Mouse (Mus musculus) heart, embryonic 15.5 days (tissue): Measurements from ENCODE around the gene Brca2. TPM values are rescaled to one million over a fixed set of nuclear protein-coding genes. Genes with fewer than 3 reads are reported as not detected.

ENCODE experiments used
- ATAC-seq: fragments of 200-750 bp; cut with Nextera tagmentation; replicated peaks from 2 replicates; pipeline ENCODE4 v1.8.0; 2017; ENCODE audit warnings: low read depth, moderate TSS enrichment; ENCODE audit not compliant: insufficient number of reproducible peaks, insufficient read depth, low FRiP score
- H3K27ac ChIP-seq: fragments of 300-500 bp; sonication (generic); 2 replicates; pipeline ENCODE4 v1.5.1; 2015; ENCODE audit warnings: mild to moderate bottlenecking, inconsistent platforms
- H3K27me3 ChIP-seq: fragments of 300-500 bp; sonication (generic); 2 replicates; pipeline ENCODE4 v1.6.1; 2015; ENCODE audit warnings: inconsistent platforms
- H3K36me3 ChIP-seq: fragments of 300-500 bp; sonication (generic); 2 replicates; pipeline ENCODE4 v1.6.1; 2015; ENCODE audit warnings: mild to moderate bottlenecking, inconsistent platforms
- H3K4me1 ChIP-seq: fragments of 300-500 bp; sonication (generic); replicated peaks from 2 replicates; pipeline ENCODE4 v1.6.1; 2015; ENCODE audit warnings: inconsistent platforms
- H3K4me2 ChIP-seq: fragments of 300-500 bp; sonication (generic); 2 replicates; pipeline ENCODE4 v1.6.1; 2015; ENCODE audit warnings: inconsistent platforms, mild to moderate bottlenecking, moderate library complexity
- H3K4me3 ChIP-seq: fragments of 300-500 bp; sonication (generic); 2 replicates; pipeline ENCODE4 v1.5.1; 2015; ENCODE audit warnings: mild to moderate bottlenecking, inconsistent platforms
- H3K9ac ChIP-seq: fragments of 300-500 bp; sonication (generic); 2 replicates; pipeline ENCODE4 v1.6.1; 2015; ENCODE audit warnings: mild to moderate bottlenecking, inconsistent platforms
- H3K9me3 ChIP-seq: fragments of 300-500 bp; sonication (generic); replicated peaks from 2 replicates; pipeline ENCODE4 v1.6.1; 2016; ENCODE audit warnings: inconsistent platforms
- WGBS: fragments of 180-500 bp; shearing (Covaris S2); methylation state at CpG from one replicate; pipeline ENCODE4 v1.1.7; 2015; ENCODE audit warnings: mixed read lengths; 5-methylcytosine and 5-hydroxymethylcytosine counted together
- polyA plus RNA-seq: library from polyadenylated mRNA; unstranded; fragments of >200 nt; fragmentation: Nextera tagmentation; extraction: Ambion mirVana; gene quantifications from 2 replicates; pipeline ENCODE4 v1.2.1, GENCODE M21; 2015

Gene Brca2
- polyA plus RNA-seq, 1 experiment from 2014 or later: 17.1 TPM

- no peaks in the 10 kb centered on the region for H3K27me3 ChIP-seq
- H3K36me3 ChIP-seq: no peaks in the 10 kb centered on the region
- WGBS: 54% methylated on average over 4 of the region's 4 CpGs
- H3K9ac ChIP-seq: peak within 1 kb of the TSS; percentile 9; the same call in 1 of the 2 replicates
- no peak within 1 kb of the TSS for H3K4me3 ChIP-seq
- no peak within 1 kb of the TSS for H3K4me2 ChIP-seq
- ATAC-seq: no peak
- H3K27ac ChIP-seq: no peak within 1 kb of the TSS
- H3K9me3 ChIP-seq: no peaks in the 10 kb centered on the region
- H3K4me1 ChIP-seq: peaks cover 2% of the 10 kb centered on the region; the same call in 1 of the 2 replicates
Observed at GRCm38 (mm10) chr5:150518064-150518463, 4.4 kb upstream of the Brca2 start, which contains the start of gene Zar1l. TSS of gene Zar1l (minus strand) at chr5:150518164.

GRCm38 (mm10) chr5:150519551-150519950, 2.9 kb upstream of the Brca2 start:
- Histone ChIP-seq H3K36me3 (no peaks in the 10 kb centered on the region), H3K27me3 (no peaks in the 10 kb centered on the region), H3K4me3 (no peak overlapping the region), H3K4me1 (peaks cover 12% of the 10 kb centered on the region), H3K4me2 (no peak overlapping the region), H3K9me3 (no peaks in the 10 kb centered on the region), H3K27ac (no peak overlapping the region), H3K9ac (no peak overlapping the region)
- no peak for ATAC-seq
- WGBS: 91% methylated on average over 1 of the region's 1 CpGs

GRCm38 (mm10) chr5:150522867-150523234, 421 bp downstream of the Brca2 start:
- H3K4me1 ChIP-seq: peaks cover 12% of the 10 kb centered on the region
- 6% methylated on average over 11 of the region's 11 CpGs for WGBS
- peak overlapping the region; percentile 75 for H3K27ac ChIP-seq
- no peaks in the 10 kb centered on the region for H3K36me3 ChIP-seq
- ATAC-seq: no peak
- H3K27me3 ChIP-seq: no peaks in the 10 kb centered on the region
- no peaks in the 10 kb centered on the region for H3K9me3 ChIP-seq
- H3K4me2 ChIP-seq: peak overlapping the region; percentile 78
- peak overlapping the region; percentile 91 for H3K9ac ChIP-seq
- H3K4me3 ChIP-seq: peak overlapping the region; percentile 92

- Histone ChIP-seq H3K4me3 (no peak overlapping the region), H3K27me3 (no peaks in the 10 kb centered on the region), H3K9me3 (no peaks in the 10 kb centered on the region), H3K9ac (no peak overlapping the region), H3K27ac (no peak overlapping the region), H3K4me1 (peaks cover 12% of the 10 kb centered on the region), H3K4me2 (no peak overlapping the region), H3K36me3 (no peaks in the 10 kb centered on the region)
- WGBS: 83% methylated on average over 2 of the region's 2 CpGs
- ATAC-seq: no peak
Observed at GRCm38 (mm10) chr5:150525239-150525638, 2.8 kb downstream of the Brca2 start.

GRCm38 (mm10) chr5:150541302-150541701, 18.9 kb downstream of the Brca2 start:
- WGBS: 98% methylated on average over 1 of the region's 1 CpGs

GRCm38 (mm10) chr5:150543184-150543583, 20.8 kb downstream of the Brca2 start:
- no peak for ATAC-seq
- no peak overlapping the region for H3K4me2 ChIP-seq
- H3K27ac ChIP-seq: no peak overlapping the region
- no peaks in the 10 kb centered on the region for H3K4me1 ChIP-seq
- H3K9ac ChIP-seq: no peak overlapping the region
- 89% methylated on average over 2 of the region's 2 CpGs for whole genome bisulfite sequencing
- H3K9me3 ChIP-seq: no peaks in the 10 kb centered on the region
- no peak overlapping the region for H3K4me3 ChIP-seq
- peaks cover 17% of the 10 kb centered on the region for H3K36me3 ChIP-seq
- H3K27me3 ChIP-seq: no peaks in the 10 kb centered on the region

More at GRCm38 (mm10) chr5:150541302-150541701, 18.9 kb downstream of the Brca2 start:
- H3K27me3 ChIP-seq: no peaks in the 10 kb centered on the region
- no peaks in the 10 kb centered on the region for H3K4me1 ChIP-seq
- H3K36me3 ChIP-seq: peaks cover 28% of the 10 kb centered on the region
- H3K9me3 ChIP-seq: no peaks in the 10 kb centered on the region
- H3K9ac ChIP-seq: no peak overlapping the region
- H3K27ac ChIP-seq: no peak overlapping the region
- no peak for ATAC-seq
- no peak overlapping the region for H3K4me3 ChIP-seq
- no peak overlapping the region for H3K4me2 ChIP-seq

GRCm38 (mm10) chr5:150551637-150552036, 29.2 kb downstream of the Brca2 start:
- WGBS: 60% methylated on average over 3 of the region's 3 CpGs
- no peak for ATAC-seq
- no peaks in the 10 kb centered on the region for H3K4me1 ChIP-seq
- no peaks in the 10 kb centered on the region for H3K9me3 ChIP-seq
- H3K4me3 ChIP-seq: no peak overlapping the region
- no peaks in the 10 kb centered on the region for H3K27me3 ChIP-seq
- peaks cover 32% of the 10 kb centered on the region for H3K36me3 ChIP-seq
- no peak overlapping the region for H3K4me2 ChIP-seq
- no peak overlapping the region for H3K9ac ChIP-seq
- no peak overlapping the region for H3K27ac ChIP-seq

GRCm38 (mm10) chr5:150559519-150560103, 37.2 kb downstream of the Brca2 start:
- Histone ChIP-seq H3K9ac (0 out of 2 replicates have a peak overlapping the region, but pooled peaks have one; percentile 0), H3K9me3 (no peaks in the 10 kb centered on the region), H3K27ac (peak overlapping the region; percentile 64), H3K4me3 (no peak overlapping the region), H3K27me3 (no peaks in the 10 kb centered on the region), H3K36me3 (peaks cover 23% of the 10 kb centered on the region; the same call in 1 of the 2 replicates), H3K4me1 (no peaks in the 10 kb centered on the region), H3K4me2 (no peak overlapping the region)
- WGBS: 59% methylated on average over 6 of the region's 6 CpGs
- peak; percentile 67 for ATAC-seq

GRCm38 (mm10) chr5:150560851-150561250, 38.4 kb downstream of the Brca2 start:
- H3K4me1 ChIP-seq: no peaks in the 10 kb centered on the region
- H3K4me2 ChIP-seq: no peak overlapping the region
- peaks cover 23% of the 10 kb centered on the region; the same call in 1 of the 2 replicates for H3K36me3 ChIP-seq
- WGBS: 96% methylated on average over 5 of the region's 5 CpGs
- no peak overlapping the region for H3K4me3 ChIP-seq
- no peak overlapping the region for H3K27ac ChIP-seq
- ATAC-seq: no peak
- H3K27me3 ChIP-seq: no peaks in the 10 kb centered on the region
- H3K9ac ChIP-seq: no peak overlapping the region
- no peaks in the 10 kb centered on the region for H3K9me3 ChIP-seq

GRCm38 (mm10) chr5:150561376-150561775, 38.9 kb downstream of the Brca2 start:
- no peak overlapping the region for H3K27ac ChIP-seq
- no peaks in the 10 kb centered on the region for H3K4me1 ChIP-seq
- H3K36me3 ChIP-seq: peaks cover 23% of the 10 kb centered on the region; the same call in 1 of the 2 replicates
- H3K9ac ChIP-seq: no peak overlapping the region
- no peak overlapping the region for H3K4me3 ChIP-seq
- no peak for ATAC-seq
- no peak overlapping the region for H3K4me2 ChIP-seq
- no peaks in the 10 kb centered on the region for H3K9me3 ChIP-seq
- no peaks in the 10 kb centered on the region for H3K27me3 ChIP-seq

GRCm38 (mm10) chr5:150561783-150562182, 39.4 kb downstream of the Brca2 start:
- Histone ChIP-seq H3K9me3 (no peaks in the 10 kb centered on the region), H3K27ac (no peak overlapping the region), H3K27me3 (no peaks in the 10 kb centered on the region), H3K4me2 (no peak overlapping the region), H3K4me1 (no peaks in the 10 kb centered on the region), H3K4me3 (no peak overlapping the region), H3K36me3 (peaks cover 27% of the 10 kb centered on the region), H3K9ac (no peak overlapping the region)
- ATAC-seq: no peak
- 80% methylated on average over 5 of the region's 5 CpGs for WGBS

- Histone ChIP-seq H3K36me3 (peaks cover 34% of the 10 kb centered on the region), H3K4me3 (no peak overlapping the region), H3K4me1 (no peaks in the 10 kb centered on the region), H3K27ac (no peak overlapping the region), H3K4me2 (no peak overlapping the region), H3K9me3 (no peaks in the 10 kb centered on the region), H3K9ac (no peak overlapping the region), H3K27me3 (no peaks in the 10 kb centered on the region)
- no peak for ATAC-seq
- WGBS: 88% methylated on average over 6 of the region's 6 CpGs
Observed at GRCm38 (mm10) chr5:150564426-150564825, 42.0 kb downstream of the Brca2 start.
